Mouse (Mus musculus) neutrophil, adult 5-6 weeks (primary cell): ENCODE data around the gene Prkaa2. TPM values are rescaled to one million over a fixed set of nuclear protein-coding genes. Genes with fewer than 3 reads are reported as not detected.

Experiments used
- ATAC-seq: fragments of 151-379, 151-347 bp; 2 replicates; pipeline ENCODE4 v1.8.0; 2017; ENCODE audit warnings: mild to moderate bottlenecking, moderate TSS enrichment; ENCODE audit not compliant: insufficient number of reproducible peaks, poor library complexity, low FRiP score, severe bottlenecking; ENCODE audit errors: extremely low read depth
- total RNA-seq: library from RNA; stranded (forward); fragments of 200-1000 nt; gene quantifications from 2 replicates; pipeline ENCODE4 v1.2.3, GENCODE M21; 2017

Prkaa2 gene
- total RNA-seq, 1 experiment from 2014 or later: 0.12 TPM

- no peak for ATAC-seq
These were observed 123.6 kb downstream of the Prkaa2 start for GRCm38 (mm10) chr4:104985960-104986632.

Other genes starting within 250 kb of the Prkaa2 start
- not detected in 2 replicates for gene C8a, start 233.5 kb downstream of the Prkaa2 start, total RNA-seq
- gene Fyb2, start 196.4 kb downstream of the Prkaa2 start, total RNA-seq: not detected in 2 replicates
- 3.0 and 3.1 TPM in 2 replicates for gene Plpp3, start 47.5 kb upstream of the Prkaa2 start, total RNA-seq